Comparison of ENCODE assay signal across 26 mouse cellular contexts in genomic region chr12:58207956-58208355, GRCm38 (mm10). TPM values are rescaled to one million over a fixed set of nuclear protein-coding genes. Genes with fewer than 3 reads are reported as not detected.
"Had no signal": no experiment of that assay in that cellular context is flagged by ENCODE, and none has a peak within 500 bp of the region (broad histone marks: within the 10 kb centered on the region; RNA-seq: fewer than 3 reads in every experiment).

No protein-coding gene starts in this region.

- H3K9ac ChIP-seq: hindbrain, embryonic 15.5 days; intestine, embryonic 15.5 days; limb, embryonic 12.5 days; liver, embryonic 13.5 days; liver, embryonic 15.5 days; liver, postnatal 0 days had no signal

- ATAC-seq: inflammation-experienced regulatory T-cells, adult 6 months; intestine, embryonic 15.5 days; intestine, postnatal 0 days; liver, postnatal 0 days had no signal

- H3K4me1 ChIP-seq: liver, embryonic 13.5 days; liver, embryonic 15.5 days had no signal

- H3K4me3 ChIP-seq: gastrocnemius, adult 2 months; heart, adult 2 months; hindbrain, embryonic 15.5 days; intestine, embryonic 15.5 days; layer of hippocampus, adult 2 months; left cerebral cortex, adult 2 months; limb, embryonic 10.5 days; limb, embryonic 12.5 days; liver, embryonic 13.5 days; liver, embryonic 15.5 days had no signal

- H3K4me2 ChIP-seq: heart, embryonic 11.5 days; hindbrain, embryonic 15.5 days; intestine, embryonic 15.5 days; limb, embryonic 12.5 days; liver, embryonic 11.5 days; liver, embryonic 13.5 days; liver, embryonic 15.5 days had no signal

- H3K27ac ChIP-seq: gastrocnemius, adult 2 months; heart, adult 2 months; hindbrain, embryonic 15.5 days; intestine, embryonic 15.5 days; layer of hippocampus, adult 2 months; left cerebral cortex, adult 2 months; limb, embryonic 10.5 days; limb, embryonic 12.5 days; liver, embryonic 13.5 days; liver, embryonic 15.5 days had no signal

- DNase-seq: gastrocnemius, adult 2 months; gastrocnemius, postnatal 10 days; gastrocnemius, postnatal 25 days; heart, adult 2 months; heart, postnatal 10 days; heart, postnatal 4 days; kidney, adult 18-20 months; kidney, adult 8-10 months; kidney, postnatal 10 days; kidney, postnatal 25 days; kidney, postnatal 4 days; liver; liver, embryonic 13.5 days; liver, postnatal 0 days had no signal

- H3K9me3 ChIP-seq: hindbrain, embryonic 15.5 days; intestine, embryonic 15.5 days; limb, embryonic 10.5 days; limb, embryonic 12.5 days; liver, embryonic 13.5 days; liver, embryonic 15.5 days had no signal

- H3K36me3 ChIP-seq: hindbrain, embryonic 15.5 days; intestine, embryonic 15.5 days; limb, embryonic 10.5 days; limb, embryonic 12.5 days; liver, embryonic 13.5 days; liver, embryonic 15.5 days had no signal

RNA-seq across cellular contexts. Expression of gene Sstr1, which starts 3.6 kb away (rescaled TPM):
- polyA plus RNA-seq: heart, adult 2 months; heart, embryonic 14.5 days; inflammation-experienced regulatory T-cells, adult 6 months; liver, embryonic 11.5 days; liver, embryonic 13.5 days; liver, embryonic 15.5 days; liver, postnatal 0 days had no signal
